10 mouse cellular contexts compared by ENCODE assay signal in genomic region chr6:112814525-112815086, GRCm38 (mm10).
DNase-seq lines count a peak whose midpoint lies in the region; ATAC-seq lines count a peak whose summit lies in the region.
"Had no signal": no experiment of that assay in that cellular context is flagged by ENCODE, and none has a peak within 500 bp of the region (broad histone marks: within the 10 kb centered on the region; RNA-seq: fewer than 3 reads in every experiment).

No protein-coding gene starts in this region.

- H3K36me3 ChIP-seq in neural tube, embryonic 11.5 days (ENCODE audit: control insufficient read depth, insufficient read depth, low read length): no peaks in the 10 kb centered on the region
- no peaks in the 10 kb centered on the region for H3K36me3 ChIP-seq in hindbrain, embryonic 11.5 days (ENCODE audit: control insufficient read depth, insufficient read depth, low read length)
- H3K36me3 ChIP-seq in midbrain, embryonic 13.5 days: peaks cover 26% of the 10 kb centered on the region
- H3K36me3 ChIP-seq: heart, embryonic 13.5 days had no signal

- peaks cover 37% of the 10 kb centered on the region for H3K4me1 ChIP-seq in neural tube, embryonic 11.5 days (ENCODE audit: control insufficient read depth, insufficient read depth, low read length)
- peaks cover 6% of the 10 kb centered on the region for H3K4me1 ChIP-seq in hindbrain, embryonic 11.5 days (replicated peaks; ENCODE audit: control insufficient read depth, insufficient read depth, low read length)
- peaks cover 83% of the 10 kb centered on the region for H3K4me1 ChIP-seq in midbrain, embryonic 13.5 days (replicated peaks)
- H3K4me1 ChIP-seq: heart, embryonic 13.5 days had no signal

- 38% methylated on average over 5 of the region's 5 CpGs for WGBS in neural tube, embryonic 11.5 days
- 37% methylated on average over 5 of the region's 5 CpGs for WGBS in hindbrain, embryonic 11.5 days
- 18% methylated on average over 5 of the region's 5 CpGs for WGBS in midbrain, embryonic 13.5 days

- peak; percentile 17; the same call in 1 of the 2 replicates for ATAC-seq in neural tube, embryonic 11.5 days (ENCODE audit: insufficient read depth, low FRiP score, low TSS enrichment)
- ATAC-seq in hindbrain, embryonic 11.5 days (ENCODE audit: low FRiP score): peak; percentile 23; the same call in 1 of the 2 replicates
- ATAC-seq in midbrain, embryonic 13.5 days: no peak
- ATAC-seq in megakaryocyte, adult 5-6 weeks (ENCODE audit: poor library complexity, severe bottlenecking): no peak
- ATAC-seq: liver, postnatal 0 days had no signal

- peak; percentile 44 for DNase-seq in neural tube, embryonic 11.5 days (ENCODE audit: low spot score)
- no peak for DNase-seq in neural tube, embryonic 10.5 days (ENCODE audit: extremely low spot score, low spot score)
- peak; percentile 52 for DNase-seq in hindbrain, embryonic 11.5 days (ENCODE audit: low spot score)
- no peak for DNase-seq in frontal cortex, postnatal 14 days (ENCODE audit: low spot score in 2 of 2)
- DNase-seq in B cell, adult 2 months: no peak
- DNase-seq: liver, postnatal 0 days; right cerebral cortex, adult 18-20 months had no signal

- no peaks in the 10 kb centered on the region for H3K27me3 ChIP-seq in neural tube, embryonic 11.5 days (ENCODE audit: control insufficient read depth, insufficient read depth, low read length)
- H3K27me3 ChIP-seq in hindbrain, embryonic 11.5 days (ENCODE audit: control insufficient read depth, insufficient read depth, low read length): no peaks in the 10 kb centered on the region
- H3K27me3 ChIP-seq in midbrain, embryonic 13.5 days: no peaks in the 10 kb centered on the region
- H3K27me3 ChIP-seq: heart, embryonic 13.5 days had no signal

- no peak overlapping the region for H3K4me3 ChIP-seq in neural tube, embryonic 11.5 days (ENCODE audit: low read depth, low read length)
- no peak overlapping the region for H3K4me3 ChIP-seq in hindbrain, embryonic 11.5 days (ENCODE audit: low read depth, low read length)
- no peak overlapping the region for H3K4me3 ChIP-seq in midbrain, embryonic 13.5 days (replicated peaks)
- H3K4me3 ChIP-seq: heart, embryonic 13.5 days had no signal

- H3K4me2 ChIP-seq in neural tube, embryonic 11.5 days (ENCODE audit: low read depth): no peak overlapping the region
- no peak overlapping the region for H3K4me2 ChIP-seq in hindbrain, embryonic 11.5 days (replicated peaks; ENCODE audit: low read depth, low read length)
- no peak overlapping the region for H3K4me2 ChIP-seq in midbrain, embryonic 13.5 days (replicated peaks)
- H3K4me2 ChIP-seq: heart, embryonic 13.5 days had no signal

- H3K9ac ChIP-seq in neural tube, embryonic 11.5 days (ENCODE audit: low read length): no peak overlapping the region
- H3K9ac ChIP-seq in hindbrain, embryonic 11.5 days (ENCODE audit: low read depth, low read length): no peak overlapping the region
- 0 out of 2 replicates have a peak overlapping the region, but pooled peaks have one; percentile 8 for H3K9ac ChIP-seq in midbrain, embryonic 13.5 days (replicated peaks)
- H3K9ac ChIP-seq: heart, embryonic 13.5 days; liver, postnatal 0 days had no signal

- peak overlapping the region; percentile 80 for H3K27ac ChIP-seq in neural tube, embryonic 11.5 days (ENCODE audit: low read depth, low read length)
- peak overlapping the region; percentile 89 for H3K27ac ChIP-seq in hindbrain, embryonic 11.5 days (ENCODE audit: low read depth, low read length)
- H3K27ac ChIP-seq in midbrain, embryonic 13.5 days: peak overlapping the region; percentile 86
- H3K27ac ChIP-seq: heart, embryonic 13.5 days had no signal

- no peaks in the 10 kb centered on the region for H3K9me3 ChIP-seq in neural tube, embryonic 11.5 days (ENCODE audit: control insufficient read depth, low read length)
- H3K9me3 ChIP-seq in hindbrain, embryonic 11.5 days (ENCODE audit: control insufficient read depth, low read length): no peaks in the 10 kb centered on the region
- no peaks in the 10 kb centered on the region for H3K9me3 ChIP-seq in midbrain, embryonic 13.5 days
- H3K9me3 ChIP-seq: heart, embryonic 13.5 days had no signal

Comparison
In these comparisons a context has a peak if more than half of its experiments do, and no peak if none do; other contexts are left out.
1. DNase-seq: peak in neural tube, embryonic 11.5 days (single experiment) and hindbrain, embryonic 11.5 days (single experiment); none in neural tube, embryonic 10.5 days (single experiment), frontal cortex, postnatal 14 days (0 of 2) and B cell, adult 2 months (0 of 2).
2. ATAC-seq: peak in neural tube, embryonic 11.5 days (single experiment) and hindbrain, embryonic 11.5 days (single experiment); none in midbrain, embryonic 13.5 days (single experiment) and megakaryocyte, adult 5-6 weeks (single experiment).
3. Peak in every context shown above with its lines, with median percentiles within 50 percentile points of each other: H3K27ac ChIP-seq.